Mouse (Mus musculus) thymus, adult 18-20 months (tissue): ENCODE measurements around the gene Mbtd1.
"Not testable (repeated sequence)": the region's sequence is repeated elsewhere in the genome, so short reads cannot be mapped to it uniquely, and the experiment has no call there.

Experiments used
- DNase-seq, 2 experiments: peaks; one replicate each; pipeline ENCODE4 v3.0.0; 2022; ENCODE audit warnings: mixed read lengths in 2 of 2

Gene Mbtd1

GRCm38 (mm10) chr11:93885572-93886410, at the start of gene Mbtd1, which contains the start of gene Utp18:
Mbtd1 (plus strand) TSS chr11:93885852.
Utp18 (minus strand) TSS chr11:93885766.
- DNase-seq: peak; percentile 97

- no peak for DNase-seq
Measured at GRCm38 (mm10) chr11:93847342-93847741, 38.3 kb upstream of the Mbtd1 start.

GRCm38 (mm10) chr11:93852546-93852945, 33.1 kb upstream of the Mbtd1 start:
- no peak for DNase-seq

GRCm38 (mm10) chr11:93856284-93856955, 29.2 kb upstream of the Mbtd1 start:
- DNase-seq: peak in 1 of 2 experiments; percentile 9

- DNase-seq: no peak
Measured at GRCm38 (mm10) chr11:93860540-93861172, 25.0 kb upstream of the Mbtd1 start.

GRCm38 (mm10) chr11:93861193-93861592, 24.5 kb upstream of the Mbtd1 start:
- no peak for DNase-seq

GRCm38 (mm10) chr11:93862045-93862623, 23.5 kb upstream of the Mbtd1 start:
- no peak for DNase-seq

- no peak for DNase-seq
Measured at GRCm38 (mm10) chr11:93862638-93863037, 23.0 kb upstream of the Mbtd1 start.

- no peak for DNase-seq
Measured at GRCm38 (mm10) chr11:93884068-93884467, 1.6 kb upstream of the Mbtd1 start.

GRCm38 (mm10) chr11:93884901-93885571, 616 bp upstream of the Mbtd1 start:
- DNase-seq: peak; percentile 64 to 68

- DNase-seq: peak; percentile 27 to 44
Measured at GRCm38 (mm10) chr11:93886411-93887079, 893 bp downstream of the Mbtd1 start.

- DNase-seq: no peak
Measured at GRCm38 (mm10) chr11:93887080-93887447, 1.4 kb downstream of the Mbtd1 start.

- no peak for DNase-seq
Measured at GRCm38 (mm10) chr11:93897732-93898131, 12.1 kb downstream of the Mbtd1 start.

- no peak for DNase-seq
Measured at GRCm38 (mm10) chr11:93906834-93907233, 21.2 kb downstream of the Mbtd1 start.

GRCm38 (mm10) chr11:93907839-93908238, 22.2 kb downstream of the Mbtd1 start:
- no peak for DNase-seq

GRCm38 (mm10) chr11:93908829-93909228, 23.2 kb downstream of the Mbtd1 start:
- no peak for DNase-seq

- DNase-seq: no peak
Measured at GRCm38 (mm10) chr11:93911603-93912002, 26.0 kb downstream of the Mbtd1 start.

- not testable (repeated sequence) for DNase-seq
Measured at GRCm38 (mm10) chr11:93915019-93915418, 29.4 kb downstream of the Mbtd1 start.

- no peak for DNase-seq
Measured at GRCm38 (mm10) chr11:93929106-93929505, 43.5 kb downstream of the Mbtd1 start.

- DNase-seq: no peak
Measured at GRCm38 (mm10) chr11:93940906-93941305, 55.3 kb downstream of the Mbtd1 start.

- DNase-seq: no peak
Measured at GRCm38 (mm10) chr11:93944986-93945385, 59.3 kb downstream of the Mbtd1 start.
